Mouse (Mus musculus) liver, embryonic 11.5 days (tissue): Measurements from ENCODE around the gene Rbm14. TPM values are rescaled to one million over a fixed set of nuclear protein-coding genes. Genes with fewer than 3 reads are reported as not detected.

Source experiments
- ATAC-seq: fragments of 200-750 bp; cut with Nextera tagmentation; replicated peaks from 2 replicates; pipeline ENCODE4 v1.8.0; 2017; ENCODE audit warnings: moderate number of reproducible peaks, mild to moderate bottlenecking, moderate TSS enrichment, moderate library complexity; ENCODE audit not compliant: low FRiP score
- DNase-seq: peaks from one replicate; pipeline ENCODE4 v3.0.0-alpha.2; 2017; ENCODE audit warnings: low spot score
- H3K27ac ChIP-seq: fragments of 300-500 bp; sonication (generic); 2 replicates; pipeline ENCODE4 v1.5.1; 2014; ENCODE audit warnings: mild to moderate bottlenecking, low read depth, low read length, control low read depth
- H3K27me3 ChIP-seq: fragments of 300-500 bp; sonication (generic); replicated peaks from 2 replicates; pipeline ENCODE4 v1.6.1; 2014; ENCODE audit warnings: low read length, mixed read lengths; ENCODE audit not compliant: control insufficient read depth, insufficient read depth
- H3K36me3 ChIP-seq: fragments of 300-500 bp; sonication (generic); 2 replicates; pipeline ENCODE4 v1.6.1; 2014; ENCODE audit warnings: mild to moderate bottlenecking, low read length, moderate library complexity, mixed read lengths; ENCODE audit not compliant: control insufficient read depth, insufficient read depth
- H3K4me1 ChIP-seq: fragments of 300-500 bp; sonication (generic); replicated peaks from 2 replicates; pipeline ENCODE4 v1.6.1; 2014; ENCODE audit warnings: low read length, mixed read lengths; ENCODE audit not compliant: control insufficient read depth, insufficient read depth
- H3K4me2 ChIP-seq: fragments of 300-500 bp; sonication (generic); 2 replicates; pipeline ENCODE4 v1.6.1; 2014; ENCODE audit warnings: mild to moderate bottlenecking, control low read depth, moderate library complexity
- H3K4me3 ChIP-seq: fragments of 300-500 bp; sonication (generic); 2 replicates; pipeline ENCODE4 v1.5.1; 2014; ENCODE audit warnings: low read depth, low read length, control low read depth
- H3K9ac ChIP-seq: fragments of 300-500 bp; sonication (generic); 2 replicates; pipeline ENCODE4 v1.6.1; 2014; ENCODE audit warnings: low read depth, low read length, control low read depth
- H3K9me3 ChIP-seq: fragments of 300-500 bp; sonication (generic); 2 replicates; pipeline ENCODE4 v1.6.1; 2016; ENCODE audit warnings: low read length, inconsistent platforms, mixed read lengths; ENCODE audit not compliant: control insufficient read depth
- WGBS: fragments of 180-500 bp; shearing (Covaris S2); extraction: QIAGEN DNeasy Blood & Tissue Kit; methylation state at CpG from one replicate; pipeline ENCODE4 v1.1.7; 2014; 5-methylcytosine and 5-hydroxymethylcytosine counted together
- polyA plus RNA-seq: library from polyadenylated mRNA; unstranded; fragments of >200 nt; fragmentation: Nextera tagmentation; extraction: Ambion mirVana; gene quantifications from 2 replicates; pipeline ENCODE4 v1.2.1, GENCODE M21; 2014

Gene Rbm14
- 92.4 and 104 TPM in 2 replicates for polyA plus RNA-seq

DNA sequence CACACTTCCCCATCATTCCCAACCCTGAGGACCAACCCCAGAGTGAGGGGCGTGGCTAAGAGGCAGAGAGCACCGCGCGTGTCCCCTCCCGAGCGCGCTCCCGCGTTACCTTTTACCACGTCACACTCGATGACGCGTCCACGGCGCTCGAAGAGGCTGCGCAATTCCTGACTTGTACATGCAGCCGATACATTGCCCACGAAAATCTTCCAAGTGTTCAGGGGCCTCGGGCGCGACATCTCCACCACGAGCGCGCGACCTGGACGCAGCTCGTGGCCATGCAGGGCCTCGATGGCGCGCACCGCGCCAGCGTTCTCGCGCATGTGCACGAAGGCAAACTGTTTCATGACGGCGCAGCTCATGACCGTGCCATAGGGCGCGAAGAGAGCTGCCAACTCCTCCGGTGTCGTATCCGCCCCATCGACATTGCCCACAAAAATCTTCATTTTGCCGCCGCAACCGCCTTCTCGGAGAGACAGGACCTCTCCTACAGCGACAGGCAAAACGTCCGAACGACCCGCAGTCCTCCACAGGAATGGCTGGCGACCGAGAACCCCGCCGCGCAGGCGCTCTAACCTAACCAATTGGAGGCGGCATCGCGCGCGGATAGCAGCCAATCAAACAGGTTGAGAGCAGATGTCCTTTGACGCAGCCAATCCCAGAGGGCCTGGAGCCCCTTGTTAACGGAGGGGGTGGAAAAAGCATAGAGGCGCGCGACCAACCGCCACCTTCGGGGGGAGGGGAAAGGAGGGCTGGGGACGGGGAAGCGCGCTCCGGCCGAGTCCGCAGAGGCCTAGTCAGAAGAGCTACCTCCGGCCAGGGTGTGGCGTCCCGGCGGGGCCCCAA, at the start of gene Rbm14, which contains the start of gene Gm21992:
Gene Rbm14 (minus strand): TSS at position 572 of the 846 bp plus-strand sequence.
Gene Gm21992 (minus strand): TSS at position 550 of the 846 bp plus-strand sequence.
- ATAC-seq (peak; percentile 98), DNase-seq (peak; percentile 98)
- Histone ChIP-seq H3K27me3 (no peaks in the 10 kb centered on the region), H3K9ac (peak within 1 kb of the TSS; percentile 94), H3K9me3 (0 out of 2 replicates have a peak, but pooled peaks cover 2% of the 10 kb centered on the region), H3K36me3 (peaks cover 4% of the 10 kb centered on the region; the same call in 1 of the 2 replicates), H3K4me2 (peak within 1 kb of the TSS; percentile 98), H3K27ac (peak within 1 kb of the TSS; percentile 95), H3K4me1 (peaks cover 21% of the 10 kb centered on the region), H3K4me3 (peak within 1 kb of the TSS; percentile 93)
- WGBS, result under 1% methylated on average over 83 of the region's 83 CpGs

DNA sequence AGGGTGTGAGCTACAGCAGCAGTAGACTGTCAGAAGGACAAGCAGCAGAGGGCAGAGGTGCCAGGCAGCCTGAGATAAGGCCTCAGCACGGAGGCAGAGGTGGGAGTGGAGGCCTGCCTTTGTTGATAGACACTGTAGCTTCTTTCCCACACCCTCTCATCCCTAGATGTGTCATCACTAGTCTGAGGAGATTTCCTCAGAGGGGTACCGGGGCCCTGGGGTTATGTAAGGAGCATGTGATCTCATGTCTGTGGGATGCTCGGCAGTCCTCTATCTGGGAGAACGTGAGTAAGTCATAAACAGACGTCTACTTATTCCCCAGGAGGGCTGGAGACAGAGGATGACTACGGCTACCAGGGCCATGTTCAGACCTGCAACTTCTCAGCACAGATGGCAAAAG, 47.6 kb upstream of the Rbm14 start:
- ATAC-seq (peak; percentile 98), DNase-seq (no peak)
- no peak overlapping the region for H3K4me3 ChIP-seq
- peaks cover 29% of the 10 kb centered on the region for H3K27me3 ChIP-seq
- H3K4me1 ChIP-seq, result peaks cover 22% of the 10 kb centered on the region
- H3K36me3 ChIP-seq, result no peaks in the 10 kb centered on the region
- H3K9me3 ChIP-seq, result no peaks in the 10 kb centered on the region
- no peak overlapping the region for H3K9ac ChIP-seq
- WGBS, result 42% methylated on average over 6 of the region's 6 CpGs
- peak overlapping the region; percentile 32; the same call in 1 of the 2 replicates for H3K27ac ChIP-seq
- H3K4me2 ChIP-seq, result peak overlapping the region; percentile 31

DNA sequence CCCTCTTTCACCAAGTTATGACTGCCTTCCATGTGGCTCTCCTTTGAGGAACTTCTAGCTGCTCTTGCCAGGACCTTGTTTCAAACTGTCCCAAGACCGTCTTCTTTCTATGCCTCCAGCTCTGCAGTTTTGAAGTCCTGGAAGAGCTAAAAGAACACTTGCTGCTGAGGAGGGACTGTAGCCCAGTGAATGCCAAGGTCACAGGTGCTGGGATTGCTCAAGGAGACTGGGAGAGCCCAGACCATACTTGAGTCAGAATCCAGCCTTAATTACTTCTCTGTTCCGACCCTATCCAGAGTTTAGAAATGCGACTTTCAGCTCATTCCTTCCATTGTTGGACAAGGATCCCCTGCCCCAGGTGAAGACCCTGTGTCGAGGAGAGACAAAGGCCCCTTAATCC, 44.5 kb upstream of the Rbm14 start:
- Histone ChIP-seq H3K9ac (no peak overlapping the region), H3K27ac (no peak overlapping the region), H3K4me2 (peak overlapping the region; percentile 98), H3K4me3 (peak overlapping the region; percentile 67; the same call in 1 of the 2 replicates), H3K9me3 (no peaks in the 10 kb centered on the region), H3K27me3 (peaks cover 23% of the 10 kb centered on the region), H3K36me3 (no peaks in the 10 kb centered on the region), H3K4me1 (peaks cover 22% of the 10 kb centered on the region)
- ATAC-seq, result no peak
- 63% methylated on average over 4 of the region's 4 CpGs for WGBS
- no peak for DNase-seq

DNA sequence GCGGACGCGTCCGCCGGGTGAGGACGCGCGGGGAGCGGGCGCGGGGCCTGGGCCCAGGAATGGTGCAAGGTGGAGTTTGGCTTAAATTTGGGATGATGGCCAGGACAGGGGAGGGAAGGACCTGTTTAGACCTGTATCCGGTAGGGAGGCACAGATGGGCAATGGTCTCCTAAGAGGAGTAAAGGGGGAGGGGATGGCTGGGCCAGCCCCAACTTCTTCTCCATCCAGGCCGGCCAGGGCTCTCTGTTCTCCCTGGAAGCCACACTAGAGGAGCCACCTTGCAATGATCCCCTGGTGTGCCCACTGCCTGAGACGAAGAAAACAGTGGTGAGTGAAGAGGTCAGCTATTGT, 44.0 kb upstream of the Rbm14 start:
- no peak overlapping the region for H3K27ac ChIP-seq
- H3K9ac ChIP-seq, result peak overlapping the region; percentile 64
- H3K27me3 ChIP-seq, result peaks cover 24% of the 10 kb centered on the region
- DNase-seq (no peak), ATAC-seq (no peak)
- no peaks in the 10 kb centered on the region for H3K9me3 ChIP-seq
- H3K4me2 ChIP-seq, result peak overlapping the region; percentile 98
- no peaks in the 10 kb centered on the region for H3K36me3 ChIP-seq
- peaks cover 22% of the 10 kb centered on the region for H3K4me1 ChIP-seq
- H3K4me3 ChIP-seq, result peak overlapping the region; percentile 67
- WGBS, result 8% methylated on average over 14 of the region's 14 CpGs

DNA sequence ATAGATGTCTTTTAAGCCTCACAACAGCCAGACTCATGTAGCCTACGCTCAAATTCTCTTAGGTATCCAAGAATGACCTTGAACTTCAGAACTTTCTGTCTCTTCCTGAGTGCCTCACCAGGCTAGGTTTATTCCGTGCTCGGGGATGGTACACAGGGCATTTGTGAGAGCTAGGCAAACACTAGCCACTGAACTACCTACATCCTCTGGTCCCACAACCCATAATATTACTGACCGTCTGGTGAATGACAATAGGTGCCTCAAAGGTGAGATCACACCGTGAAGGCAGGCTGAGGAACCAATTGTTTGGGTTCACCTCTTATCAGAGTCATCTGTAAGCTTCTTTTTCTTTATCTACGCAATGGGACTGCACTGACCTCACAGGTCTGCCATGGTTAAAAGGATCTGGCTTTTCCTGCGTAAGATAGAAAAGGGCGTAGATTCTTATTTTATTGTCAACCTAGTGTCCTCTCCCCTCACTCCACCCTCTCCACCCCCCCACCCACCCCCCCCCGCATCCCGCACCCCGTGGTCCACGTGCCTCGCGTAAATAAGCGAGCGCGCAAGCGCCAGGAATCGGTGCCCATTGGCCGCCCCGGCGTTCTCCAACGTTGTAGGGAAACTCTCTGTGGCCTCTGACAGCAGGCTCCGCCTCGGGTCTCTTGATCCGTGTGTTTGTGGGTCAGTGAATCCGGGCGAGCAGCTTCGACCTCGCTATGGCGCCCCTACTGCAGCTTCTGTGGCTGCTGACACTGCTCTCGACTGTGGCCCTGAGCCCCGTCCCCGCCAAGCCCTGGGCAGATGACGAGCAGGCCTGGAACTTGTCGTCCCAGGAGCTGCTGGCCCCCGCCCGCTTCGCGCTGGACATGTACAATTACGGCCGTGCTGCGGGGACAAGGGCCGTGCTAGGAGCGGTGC, 43.4 kb upstream of the Rbm14 start, which contains the start of gene Ctsf:
Gene Ctsf (plus strand): TSS at position 579 of the 918 bp plus-strand sequence.
- H3K4me3 ChIP-seq, result peak within 1 kb of the TSS; percentile 67
- H3K27me3 ChIP-seq, result peaks cover 26% of the 10 kb centered on the region
- no peaks in the 10 kb centered on the region for H3K36me3 ChIP-seq
- 4% methylated on average over 45 of the region's 45 CpGs for WGBS
- H3K9ac ChIP-seq, result peak within 1 kb of the TSS; percentile 64
- DNase-seq (peak; percentile 62), ATAC-seq (peak; percentile 48)
- H3K4me1 ChIP-seq, result peaks cover 21% of the 10 kb centered on the region
- H3K9me3 ChIP-seq, result no peaks in the 10 kb centered on the region
- no peak within 1 kb of the TSS for H3K27ac ChIP-seq
- peak within 1 kb of the TSS; percentile 98 for H3K4me2 ChIP-seq

DNA sequence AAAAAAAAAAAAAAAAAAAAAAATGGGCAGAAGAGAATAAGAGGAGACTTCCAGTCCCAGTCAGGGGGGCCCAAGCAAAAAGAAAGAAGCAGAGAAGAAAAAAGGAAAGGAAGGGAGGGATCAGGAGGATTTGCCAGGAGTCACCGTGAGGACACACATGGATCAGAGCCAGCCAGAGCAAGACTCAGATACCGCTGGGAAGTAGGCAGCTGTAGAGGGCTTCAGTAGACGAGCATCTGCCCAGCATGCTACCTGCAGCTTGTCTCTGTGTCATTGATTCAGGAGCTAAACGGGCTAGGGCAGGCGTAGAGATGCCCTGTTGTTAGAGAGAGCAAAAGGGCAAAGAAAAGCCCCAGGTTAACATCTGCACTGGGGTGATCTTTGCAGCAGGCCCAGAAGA, 38.8 kb upstream of the Rbm14 start:
- Histone ChIP-seq H3K9ac (no peak overlapping the region), H3K27me3 (peaks cover 15% of the 10 kb centered on the region), H3K4me3 (no peak overlapping the region), H3K4me1 (no peaks in the 10 kb centered on the region), H3K4me2 (no peak overlapping the region), H3K27ac (no peak overlapping the region), H3K36me3 (no peaks in the 10 kb centered on the region), H3K9me3 (no peaks in the 10 kb centered on the region)
- ATAC-seq (no peak), DNase-seq (no peak)
- WGBS, result 50% methylated on average over 5 of the region's 5 CpGs

DNA sequence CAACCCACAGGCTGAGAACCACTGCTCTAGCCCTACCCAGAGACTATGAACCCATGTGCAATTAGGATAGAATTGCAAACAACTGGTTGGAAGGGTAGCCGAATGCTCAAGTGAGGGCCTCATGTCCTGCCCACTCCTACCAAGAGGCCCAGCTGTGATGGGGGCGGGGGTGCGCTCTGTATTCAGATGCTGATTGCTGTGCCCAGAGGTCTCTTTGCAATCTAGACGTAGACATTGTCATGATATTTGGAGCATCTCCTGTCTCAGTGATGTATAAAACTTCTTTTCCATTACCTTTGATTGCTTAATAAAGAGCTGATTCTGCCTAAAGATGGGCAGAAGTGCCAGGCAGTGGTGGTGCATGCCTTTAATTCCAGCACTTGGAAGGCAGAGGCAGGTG, 38.4 kb upstream of the Rbm14 start:
- ATAC-seq (no peak), DNase-seq (no peak)
- H3K36me3 ChIP-seq, result no peaks in the 10 kb centered on the region
- H3K4me3 ChIP-seq, result no peak overlapping the region
- no peaks in the 10 kb centered on the region for H3K4me1 ChIP-seq
- no peak overlapping the region for H3K27ac ChIP-seq
- no peaks in the 10 kb centered on the region for H3K9me3 ChIP-seq
- H3K4me2 ChIP-seq, result no peak overlapping the region
- peaks cover 11% of the 10 kb centered on the region for H3K27me3 ChIP-seq
- WGBS, result 58% methylated on average over 4 of the region's 4 CpGs
- no peak overlapping the region for H3K9ac ChIP-seq

DNA sequence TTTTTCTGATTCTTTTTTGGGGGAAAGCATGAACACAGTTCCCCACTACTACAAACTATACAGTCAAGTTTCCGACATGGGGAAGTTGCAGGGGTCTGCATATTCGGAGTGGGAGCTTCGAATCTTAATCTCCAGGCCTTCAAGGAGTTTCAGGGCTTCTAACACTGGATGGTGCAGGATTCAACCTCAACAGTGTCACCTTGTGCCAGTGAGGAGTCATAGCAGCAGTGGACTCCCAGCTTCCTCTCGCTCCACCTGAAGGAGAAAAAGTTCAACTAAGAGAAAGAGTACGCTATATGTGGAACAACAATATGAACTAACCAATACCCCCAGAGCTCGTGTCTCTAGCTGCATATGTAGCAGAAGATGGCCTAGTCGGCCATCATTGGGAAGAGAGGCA, 36.1 kb upstream of the Rbm14 start:
- WGBS, result 32% methylated on average over 7 of the region's 7 CpGs
- H3K4me3 ChIP-seq, result no peak overlapping the region
- DNase-seq (no peak), ATAC-seq (no peak; the same call in 1 of the 2 replicates)
- H3K27ac ChIP-seq, result no peak overlapping the region
- no peaks in the 10 kb centered on the region for H3K9me3 ChIP-seq
- H3K9ac ChIP-seq, result no peak overlapping the region
- H3K4me2 ChIP-seq, result no peak overlapping the region
- H3K4me1 ChIP-seq, result no peaks in the 10 kb centered on the region
- peaks cover 11% of the 10 kb centered on the region for H3K27me3 ChIP-seq
- no peaks in the 10 kb centered on the region for H3K36me3 ChIP-seq
